Mouse (Mus musculus): ENCODE data around the gene Cd69.

DNA sequence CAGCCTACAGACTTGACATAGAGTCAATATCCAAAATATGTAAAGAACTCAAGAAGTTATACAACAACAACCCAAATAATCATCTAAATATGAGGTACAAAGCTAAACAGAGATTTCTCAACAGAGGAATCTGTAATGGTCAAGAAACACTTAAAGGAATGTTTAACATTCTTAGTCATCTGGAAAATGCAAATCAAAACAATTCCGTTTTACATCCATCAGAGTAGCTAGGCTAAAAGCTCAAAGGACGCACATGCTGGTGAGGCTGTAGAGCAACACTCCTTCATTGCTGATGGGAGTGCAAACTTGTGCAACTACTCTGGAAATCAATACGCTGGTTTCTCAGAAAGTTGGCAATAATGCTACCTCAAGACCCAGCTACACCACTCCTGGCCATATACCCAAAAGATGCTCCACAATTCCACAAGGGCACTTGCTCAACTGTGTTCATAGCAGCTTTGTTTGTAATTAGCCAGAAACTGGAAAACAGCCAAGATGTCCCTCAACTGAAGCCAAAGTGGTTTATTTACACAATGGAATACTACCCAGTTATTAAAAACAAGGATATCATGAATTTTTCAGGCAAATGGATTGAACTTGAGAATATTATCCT is 52.9 kb downstream of the Cd69 start:
- TF ChIP-seq TAL1 (IDR thresholded peaks at IDR 0.05; ENCODE audit: low read length) (no peak), GATA1 (IDR thresholded peaks at IDR 0.05; ENCODE audit: low read length) (no peak)
